Mouse (Mus musculus): Measurements from ENCODE around the gene Bsnd.

The Bsnd gene

DNA sequence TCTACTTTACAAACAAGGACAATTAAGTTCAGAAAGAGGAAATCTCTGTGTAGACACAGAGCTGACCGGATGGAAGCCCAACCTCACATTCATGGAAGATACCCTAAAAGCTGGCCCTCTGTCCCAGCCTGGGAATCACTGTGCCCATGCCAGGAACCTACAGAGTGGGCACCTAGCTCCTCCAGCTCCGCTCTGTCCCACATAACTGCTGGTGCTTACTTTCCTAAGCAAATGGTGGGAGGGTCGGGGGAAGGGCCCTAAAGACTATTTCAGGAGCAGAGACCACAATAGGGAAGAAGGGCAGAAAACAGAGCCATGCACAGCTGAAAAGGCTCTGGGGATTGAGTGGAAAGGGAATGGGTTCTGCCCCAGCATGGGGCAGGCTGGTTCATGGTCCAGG, 11.5 kb downstream of the Bsnd start:
- DNase-seq = no peak

DNA sequence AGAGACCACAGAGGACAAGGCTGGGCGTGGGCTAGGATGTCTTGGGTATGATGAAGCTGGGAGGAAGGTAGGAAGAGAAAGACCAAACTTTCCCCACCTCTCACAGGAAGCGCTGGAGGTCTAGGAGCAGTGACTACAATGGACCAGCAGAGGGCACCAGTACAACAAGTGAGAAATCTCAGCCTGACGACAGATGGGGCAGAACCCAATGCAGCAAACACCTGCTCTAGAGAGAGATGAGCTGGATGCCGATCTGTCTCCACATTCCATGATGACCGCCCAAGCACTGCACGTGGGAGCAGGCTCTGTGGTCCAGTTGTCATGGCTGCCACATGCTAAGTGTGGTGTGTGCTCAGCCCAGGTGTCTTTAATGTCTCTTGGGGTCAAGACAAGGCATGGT, 17.8 kb downstream of the Bsnd start:
- DNase-seq = peak; percentile 45 to 48

DNA sequence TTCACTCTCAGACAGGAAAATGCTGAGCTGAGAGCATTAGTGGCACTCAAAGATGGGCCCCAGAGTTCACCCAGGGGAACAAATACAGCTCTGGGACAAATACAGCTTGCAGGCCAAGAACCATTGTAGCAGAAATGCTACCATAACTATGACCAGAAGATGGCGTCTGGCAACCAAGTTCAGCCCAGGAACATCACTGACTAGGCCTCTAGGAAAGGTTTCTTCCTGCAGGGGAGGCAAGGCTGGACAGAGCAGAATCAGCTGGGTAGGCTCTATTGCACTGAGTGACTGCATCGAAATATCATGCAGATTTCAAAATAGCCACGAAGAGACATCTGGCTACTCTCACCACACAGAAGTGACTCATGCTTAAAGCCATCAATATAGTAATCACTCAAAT, 19.7 kb downstream of the Bsnd start:
- DNase-seq = peak; percentile 19 to 24

DNA sequence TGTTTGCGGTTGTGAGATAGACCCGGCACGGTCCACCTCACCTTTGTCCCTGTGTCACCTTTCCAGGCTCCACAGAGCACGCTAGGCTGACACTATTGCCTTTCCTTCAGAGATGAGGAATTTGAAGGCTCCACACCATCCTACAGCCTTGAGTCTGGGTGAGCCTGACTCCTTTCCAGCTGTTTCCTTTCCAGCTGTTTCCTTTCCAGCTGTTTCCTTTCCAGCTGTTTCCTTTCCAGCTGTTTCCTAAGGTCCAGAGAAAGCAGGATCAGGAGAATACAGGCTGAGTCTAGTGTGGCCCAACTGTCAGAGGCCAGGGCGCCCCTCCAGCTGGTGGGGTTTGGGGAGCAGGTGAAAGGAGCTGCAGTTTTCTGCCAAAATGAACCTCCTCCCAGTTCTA, 21.2 kb downstream of the Bsnd start:
- no peak for DNase-seq

DNA sequence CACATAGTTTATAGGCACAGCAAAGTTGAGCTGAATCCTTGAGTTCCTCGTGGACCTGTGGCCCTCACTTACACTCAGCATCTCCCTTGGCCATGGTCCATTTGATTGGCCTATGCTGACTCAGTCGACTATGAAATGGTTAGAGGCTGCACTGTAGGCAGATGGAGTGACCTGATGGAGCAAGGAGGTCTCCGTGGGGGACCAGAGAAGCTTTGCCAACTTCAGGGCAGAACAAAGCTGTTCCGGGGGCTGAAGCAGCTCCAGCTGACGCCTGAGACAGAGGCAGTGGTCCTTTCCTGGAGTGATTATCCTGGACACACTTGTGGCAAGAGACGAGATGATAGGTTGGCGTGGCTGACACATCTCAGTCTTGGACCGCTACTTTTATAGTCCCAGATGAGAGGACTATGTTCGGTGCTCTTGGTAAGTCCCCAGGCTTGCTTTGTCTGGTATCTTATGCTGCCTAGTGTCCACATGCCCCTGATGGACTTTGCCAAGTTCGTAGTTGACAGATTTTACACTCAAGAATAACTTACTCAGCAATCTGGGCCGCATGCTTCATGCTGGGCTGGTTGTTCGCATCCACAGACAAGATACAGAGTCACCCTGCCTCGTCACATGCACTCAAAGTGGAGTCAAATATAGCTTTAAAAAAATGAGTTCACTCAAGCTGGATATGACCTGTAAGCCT, 24.5 kb downstream of the Bsnd start:
- no peak for DNase-seq

DNA sequence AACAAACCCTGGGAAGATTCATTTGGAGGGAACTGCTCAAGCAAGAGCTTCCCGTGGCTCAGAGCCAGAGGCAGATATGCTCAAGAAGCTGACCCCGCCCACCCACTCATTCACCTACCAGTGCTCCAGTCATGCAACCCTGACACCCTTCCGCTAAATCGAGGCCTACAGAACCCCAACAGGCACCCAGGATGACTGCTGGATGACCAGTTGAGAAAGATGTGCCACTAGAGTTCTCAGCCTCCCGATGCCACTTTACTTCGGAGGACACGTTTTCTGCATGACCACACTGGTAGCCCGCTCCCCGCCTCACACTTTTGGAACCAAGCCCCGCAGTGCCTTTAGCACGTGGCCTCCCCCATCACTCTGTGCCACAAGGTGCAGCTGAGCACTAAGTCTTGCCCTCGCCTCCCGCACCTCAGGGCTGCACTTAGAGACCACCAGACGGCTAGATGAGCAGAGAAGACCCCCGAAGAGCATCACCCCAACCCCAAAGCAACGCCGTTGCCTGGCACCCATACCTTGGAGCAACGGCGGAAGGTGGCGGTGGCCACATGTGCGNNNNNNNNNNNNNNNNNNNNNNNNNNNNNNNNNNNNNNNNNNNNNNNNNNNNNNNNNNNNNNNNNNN, 28.8 kb downstream of the Bsnd start:
- no peak for DNase-seq

DNA sequence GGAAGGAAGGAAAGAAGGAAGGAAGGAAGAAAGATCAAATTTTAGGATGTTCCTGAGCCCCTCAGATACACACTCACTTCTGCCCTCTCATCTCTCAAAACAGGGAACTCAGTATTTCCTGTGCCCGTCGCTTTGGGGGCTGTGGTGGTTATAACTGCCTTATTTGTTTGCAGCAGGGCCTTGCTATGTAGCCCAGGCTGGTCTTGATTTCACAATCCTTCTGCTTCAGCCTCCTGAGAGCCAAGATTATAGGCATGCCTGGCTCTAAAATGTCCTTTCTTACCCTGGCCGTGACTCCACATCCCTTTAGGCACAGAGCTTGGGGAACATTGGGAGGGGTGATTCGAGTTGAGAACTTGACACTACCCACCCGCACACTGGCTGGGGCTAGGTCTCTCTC, 29.6 kb downstream of the Bsnd start:
- DNase-seq = no peak

DNA sequence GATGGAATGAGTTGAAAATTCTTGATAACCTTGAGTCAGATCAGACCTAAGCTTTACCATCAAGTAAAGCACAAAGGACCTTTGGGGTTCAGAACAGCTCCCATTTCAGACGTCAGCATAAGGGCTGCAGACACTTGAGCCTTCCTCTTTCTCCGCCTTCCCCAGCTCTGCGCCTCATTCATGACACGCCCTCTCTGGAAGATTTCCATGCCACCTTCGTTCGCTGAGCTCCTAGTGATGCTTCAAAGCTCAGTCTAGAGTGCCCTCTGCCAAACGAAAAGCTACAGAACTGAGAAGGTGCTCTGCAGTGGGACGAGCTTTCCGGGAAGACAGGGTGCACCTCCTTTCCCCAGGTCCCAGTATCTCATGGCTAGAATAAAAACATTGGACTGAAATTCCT, 30.1 kb downstream of the Bsnd start:
- DNase-seq = no peak

DNA sequence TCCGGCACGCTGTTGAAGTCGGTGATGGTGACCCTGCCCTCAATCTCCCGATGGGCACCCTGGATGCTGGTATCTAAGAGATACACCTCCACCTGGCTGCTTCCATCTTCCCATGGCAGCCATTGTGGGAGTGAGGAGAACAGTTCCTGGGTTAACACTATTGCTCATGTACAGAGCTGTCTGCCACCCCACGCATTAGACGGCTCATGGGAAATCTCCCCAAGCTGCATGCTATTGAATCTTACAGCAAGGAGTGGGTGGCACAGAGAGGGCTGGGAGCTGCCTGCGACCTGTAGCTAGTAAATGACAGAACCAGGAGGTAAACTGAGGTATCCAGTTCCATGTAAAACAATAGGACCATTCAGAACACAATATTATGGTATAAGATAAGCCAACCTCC, 37.5 kb downstream of the Bsnd start:
- no peak for DNase-seq

DNA sequence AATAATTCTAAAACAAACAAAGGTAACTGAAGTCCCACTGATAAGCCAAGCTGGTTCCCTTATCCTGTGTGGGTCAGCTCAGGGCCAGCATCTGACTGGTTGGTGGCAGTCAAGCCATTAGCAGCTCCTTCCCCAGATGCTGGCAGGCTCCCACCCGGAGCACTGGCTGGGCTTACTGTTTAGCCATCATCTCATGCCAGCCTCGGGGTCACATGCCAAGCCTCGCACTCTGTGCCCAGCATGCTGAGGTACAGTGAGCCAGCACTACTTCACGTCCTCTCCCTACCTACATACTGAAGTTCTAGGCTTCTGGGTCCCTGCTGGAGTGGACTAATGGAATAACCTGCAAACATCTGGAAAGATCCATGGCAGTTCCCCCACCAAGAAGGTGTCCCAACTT, 38.6 kb downstream of the Bsnd start:
- DNase-seq = no peak

DNA sequence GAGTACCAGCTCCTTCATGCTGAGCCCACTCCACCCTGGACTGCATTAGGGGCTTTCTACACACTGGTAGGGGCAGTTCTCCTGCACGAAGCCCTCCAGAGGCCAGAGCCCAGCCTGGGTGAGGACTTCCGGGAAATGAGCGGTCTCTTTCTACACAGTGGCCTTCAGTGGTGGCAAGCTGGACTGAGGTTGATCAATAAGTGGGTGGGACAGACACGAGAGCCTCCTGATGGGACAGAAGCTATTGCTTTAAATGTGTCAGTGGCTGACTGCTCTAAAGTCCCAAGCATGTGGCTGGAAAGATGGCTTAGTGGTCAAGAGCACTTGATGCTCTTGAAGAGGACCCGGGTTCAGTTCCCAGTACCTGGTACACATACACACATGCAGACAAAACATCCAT, 39.0 kb downstream of the Bsnd start:
- DNase-seq = no peak

DNA sequence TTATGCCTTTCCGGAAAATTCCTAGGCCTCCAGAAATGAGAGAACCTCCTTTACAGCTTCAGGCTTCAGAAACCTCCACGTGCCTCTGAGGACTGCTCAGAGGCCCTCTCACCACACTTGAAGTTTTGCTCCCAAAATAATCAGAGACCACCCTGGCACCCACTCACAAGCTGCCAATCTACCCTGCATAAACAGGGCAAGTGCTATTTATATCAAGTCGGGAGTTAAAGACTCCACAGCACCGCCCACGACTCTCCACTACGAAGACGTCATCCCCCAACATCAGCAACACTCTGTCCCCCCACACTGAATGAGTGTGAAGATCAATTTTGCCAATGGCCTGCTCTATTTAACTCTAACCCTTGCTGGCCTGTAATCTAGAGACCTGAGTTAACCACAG, 39.7 kb downstream of the Bsnd start:
- no peak for DNase-seq

DNA sequence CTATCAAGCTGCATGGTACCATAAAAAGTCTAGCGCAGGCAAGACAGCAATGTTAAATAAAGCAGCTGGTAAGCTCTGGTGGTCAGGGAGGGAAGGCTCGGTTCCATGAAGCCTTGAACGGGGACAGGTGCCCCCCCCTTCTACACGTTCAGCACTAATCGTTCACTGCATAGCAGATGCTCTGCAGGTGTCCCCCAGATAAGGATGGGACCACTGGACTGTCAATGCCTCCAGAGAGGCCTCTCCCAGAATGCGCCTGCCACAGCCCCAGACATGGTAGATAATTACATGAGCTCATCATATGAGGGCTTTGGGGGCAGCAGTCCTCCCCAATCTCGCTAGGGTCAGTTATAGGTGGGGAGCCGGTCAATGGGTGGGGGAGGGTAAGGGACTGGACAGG, 42.8 kb downstream of the Bsnd start:
- DNase-seq = no peak

DNA sequence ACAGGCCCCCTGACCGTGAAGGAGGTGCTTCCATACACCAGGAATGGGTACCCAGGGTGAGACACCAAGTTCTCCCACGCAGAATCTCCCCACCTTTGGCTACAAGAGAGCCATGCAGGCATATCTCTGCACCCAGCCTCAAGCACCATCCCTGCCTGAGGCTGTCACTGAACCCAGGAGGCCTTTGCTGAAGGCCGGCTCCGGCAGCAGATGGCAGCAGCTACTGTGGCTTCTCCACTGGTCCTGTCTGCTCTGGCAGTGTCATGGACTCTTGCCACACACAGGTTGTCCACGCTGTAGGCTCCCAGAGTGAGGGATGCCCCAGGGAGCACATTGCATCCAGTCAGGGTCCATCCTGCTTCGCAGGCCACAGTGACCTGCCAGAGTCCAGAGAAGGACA, 48.9 kb downstream of the Bsnd start:
- DNase-seq = no peak

DNA sequence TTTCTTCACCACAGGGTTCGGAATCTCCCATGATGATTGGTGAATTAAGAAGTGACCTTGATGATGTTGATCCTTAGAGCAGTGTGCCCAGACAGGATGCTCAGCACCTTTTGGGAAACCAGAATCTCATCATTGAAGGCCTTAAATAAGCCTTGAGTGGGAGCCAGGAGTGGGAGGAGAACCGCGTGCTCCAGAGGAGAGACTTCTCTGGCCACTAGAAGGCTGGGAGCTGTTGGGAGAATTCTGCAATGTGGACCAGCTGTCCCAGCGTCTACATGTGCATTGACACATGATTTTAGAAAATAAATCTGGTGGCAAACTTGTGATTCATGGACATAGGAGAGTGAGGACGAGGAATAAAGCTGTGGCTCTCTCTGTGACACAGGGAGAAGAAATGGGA, 53.3 kb downstream of the Bsnd start:
- DNase-seq = no peak

DNA sequence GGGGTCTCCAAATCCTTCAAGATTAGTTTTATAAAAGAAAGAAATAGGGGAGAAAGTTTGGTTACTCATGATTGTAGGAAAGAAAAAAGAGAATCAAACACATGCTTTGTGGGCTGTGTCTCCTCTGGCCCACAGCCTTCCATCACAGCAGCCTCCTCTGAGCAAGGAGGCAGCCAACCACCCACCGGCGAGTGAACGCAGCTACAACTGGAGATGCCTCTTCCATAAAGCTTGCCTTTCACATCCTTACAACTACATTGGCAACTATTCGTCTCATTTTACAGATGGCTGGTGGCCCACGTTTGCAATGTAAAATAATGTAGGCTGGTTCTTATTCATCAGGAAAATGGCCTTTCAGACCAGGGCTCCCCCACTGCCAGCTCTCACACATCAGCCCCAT, 54.9 kb downstream of the Bsnd start:
- DNase-seq = no peak

DNA sequence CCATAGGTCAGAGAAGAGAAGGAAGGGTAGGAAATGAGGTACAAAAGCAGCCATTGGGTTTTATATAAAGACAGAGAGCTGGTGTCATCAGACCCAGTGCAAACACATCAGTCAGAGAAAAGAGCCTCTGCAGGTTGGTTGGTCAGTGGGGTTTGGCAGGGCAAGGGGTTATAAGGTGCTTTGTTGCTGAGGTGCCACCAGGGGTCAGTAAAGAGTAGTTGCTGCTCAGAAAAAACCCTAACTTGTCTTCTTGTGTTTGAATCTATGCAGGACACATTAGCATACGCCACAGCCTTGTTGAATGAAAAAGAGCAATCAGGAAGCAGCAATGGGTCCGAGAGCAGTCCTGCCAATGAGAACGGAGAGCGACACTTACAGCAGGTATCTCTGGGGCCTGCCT, 55.6 kb downstream of the Bsnd start:
- DNase-seq = no peak

DNA sequence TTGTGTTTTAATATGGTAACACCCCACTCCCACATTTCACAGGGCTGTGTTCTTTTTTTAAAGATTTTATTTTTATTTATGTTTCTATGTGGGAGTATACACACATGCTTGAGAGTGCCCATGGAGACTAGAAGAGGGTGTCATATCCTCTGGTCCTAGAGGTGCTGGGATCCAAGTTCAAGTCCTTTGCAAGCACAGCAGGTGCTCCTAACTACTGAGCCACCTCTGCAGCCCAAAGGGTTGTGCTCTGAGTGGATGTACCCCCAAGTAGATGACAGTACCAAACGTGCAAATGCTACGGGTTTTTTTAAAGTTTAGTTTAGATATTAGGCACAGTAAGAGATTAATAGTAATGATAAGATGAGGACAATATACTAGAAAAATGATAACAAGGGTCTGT, 56.7 kb downstream of the Bsnd start:
- no peak for DNase-seq
